Mouse (Mus musculus): Measurements from ENCODE around the gene Ocm.

Gene Ocm

GRCm38 (mm10) chr5:144002461-144003192, 23.8 kb downstream of the Ocm start:
- no peak for DNase-seq (ENCODE audit: low spot score in 2 of 2)

GRCm38 (mm10) chr5:143999409-143999808, 27.1 kb downstream of the Ocm start:
- DNase-seq (ENCODE audit: low spot score in 2 of 2) = peak in 1 of 2 experiments; percentile 30

- DNase-seq (ENCODE audit: low spot score in 2 of 2) = no peak
Observed at GRCm38 (mm10) chr5:143994632-143995365, 31.7 kb downstream of the Ocm start.

- DNase-seq (ENCODE audit: low spot score in 2 of 2) = no peak
Observed at GRCm38 (mm10) chr5:143993849-143994248, 32.6 kb downstream of the Ocm start.

GRCm38 (mm10) chr5:143993260-143993659, 33.2 kb downstream of the Ocm start:
- DNase-seq (ENCODE audit: low spot score in 2 of 2) = no peak

GRCm38 (mm10) chr5:143992661-143993060, 33.8 kb downstream of the Ocm start:
- DNase-seq (ENCODE audit: low spot score in 2 of 2) = no peak

- no peak for DNase-seq (ENCODE audit: low spot score in 2 of 2)
Observed at GRCm38 (mm10) chr5:143990086-143990485, 36.4 kb downstream of the Ocm start.

- DNase-seq (ENCODE audit: low spot score in 2 of 2) = no peak
Observed at GRCm38 (mm10) chr5:143989046-143989445, 37.4 kb downstream of the Ocm start.

GRCm38 (mm10) chr5:143987596-143987995, 38.9 kb downstream of the Ocm start:
- DNase-seq (ENCODE audit: low spot score in 2 of 2) = no peak

GRCm38 (mm10) chr5:143985381-143985780, 41.1 kb downstream of the Ocm start:
- no peak for DNase-seq (ENCODE audit: low spot score in 2 of 2)

- DNase-seq (ENCODE audit: low spot score in 2 of 2) = no peak
Observed at GRCm38 (mm10) chr5:143982361-143982760, 44.1 kb downstream of the Ocm start.

GRCm38 (mm10) chr5:143980858-143981257, 45.6 kb downstream of the Ocm start:
- no peak for DNase-seq (ENCODE audit: low spot score in 2 of 2)

GRCm38 (mm10) chr5:143976726-143977431, 49.6 kb downstream of the Ocm start:
- DNase-seq (ENCODE audit: low spot score in 2 of 2) = peak; percentile 73

- DNase-seq (ENCODE audit: low spot score in 2 of 2) = no peak
Observed at GRCm38 (mm10) chr5:143976232-143976631, 50.2 kb downstream of the Ocm start.

GRCm38 (mm10) chr5:143975631-143975933, 50.9 kb downstream of the Ocm start:
- no peak for DNase-seq (ENCODE audit: low spot score in 2 of 2)

GRCm38 (mm10) chr5:143974931-143975630, 51.4 kb downstream of the Ocm start:
- DNase-seq (ENCODE audit: low spot score in 2 of 2) = peak; percentile 67 to 90

GRCm38 (mm10) chr5:143972628-143973027, 53.8 kb downstream of the Ocm start:
- DNase-seq (ENCODE audit: low spot score in 2 of 2) = no peak
